Mouse (Mus musculus) hindbrain, postnatal 0 days (tissue): ENCODE measurements at regions not wholly inside any gene's neighbourhood (a gene's known extent, or its start where the extent isn't known, plus 50 kb on each side); places are given as distances from the start of the nearest gene placed in this dataset.
A peak's percentile ranks its signal among the peaks of the same experiment; 100 is the strongest.

Experiments used
- ATAC-seq: fragments of 200-750 bp; cut with Nextera tagmentation; 2 replicates; pipeline ENCODE4 v1.8.0; 2017; ENCODE audit warnings: mild to moderate bottlenecking, moderate TSS enrichment, moderate library complexity
- DNase-seq: peaks from one replicate; pipeline ENCODE4 v3.0.0-alpha.2; 2015; ENCODE audit warnings: low spot score
- H3K27ac ChIP-seq: fragments of 300-500 bp; sonication (generic); 2 replicates; pipeline ENCODE4 v1.5.1; 2014; ENCODE audit warnings: mild to moderate bottlenecking
- H3K27me3 ChIP-seq: fragments of 300-500 bp; sonication (generic); 2 replicates; pipeline ENCODE4 v1.6.1; 2014; ENCODE audit warnings: low read length, mixed read lengths; ENCODE audit not compliant: insufficient read depth
- H3K36me3 ChIP-seq: fragments of 300-500 bp; sonication (generic); 2 replicates; pipeline ENCODE4 v1.6.1; 2014; ENCODE audit warnings: low read length, mixed read lengths; ENCODE audit not compliant: insufficient read depth
- H3K4me1 ChIP-seq: fragments of 300-500 bp; sonication (generic); 2 replicates; pipeline ENCODE4 v1.6.1; 2014; ENCODE audit warnings: antibody characterized with exemption, low read length, mixed read lengths; ENCODE audit not compliant: insufficient read depth
- H3K4me2 ChIP-seq: fragments of 300-500 bp; sonication (generic); 2 replicates; pipeline ENCODE4 v1.6.1; 2014; ENCODE audit warnings: low read depth, mild to moderate bottlenecking, low read length, moderate library complexity, mixed read lengths
- H3K4me3 ChIP-seq: fragments of 300-500 bp; sonication (generic); 2 replicates; pipeline ENCODE4 v1.5.1; 2014; ENCODE audit warnings: low read length
- H3K9ac ChIP-seq: fragments of 300-500 bp; sonication (generic); replicated peaks from 2 replicates; pipeline ENCODE4 v1.6.1; 2014; ENCODE audit warnings: mild to moderate bottlenecking, low read length, moderate library complexity, mixed read lengths
- H3K9me3 ChIP-seq: fragments of 300-500 bp; sonication (generic); 2 replicates; pipeline ENCODE4 v1.6.1; 2016; ENCODE audit warnings: low read length, mixed read lengths
- CTCF ChIP-seq: IDR thresholded peaks from 2 replicates; pipeline ENCODE4 v1.5.1; 2016; ENCODE audit warnings: antibody characterized with exemption, control low read depth, low read depth
- WGBS: fragments of 180-500 bp; shearing (Covaris S2); extraction: QIAGEN DNeasy Blood & Tissue Kit; methylation state at CpG from one replicate; pipeline ENCODE4 v1.1.7; 2014; 5-methylcytosine and 5-hydroxymethylcytosine counted together

- peak; percentile 3 for DNase-seq
- Histone ChIP-seq H3K4me1 (no peaks in the 10 kb centered on the region), H3K4me3 (no peak overlapping the region), H3K36me3 (no peaks in the 10 kb centered on the region), H3K9ac (no peak overlapping the region), H3K27me3 (no peaks in the 10 kb centered on the region), H3K9me3 (no peaks in the 10 kb centered on the region), H3K4me2 (no peak overlapping the region), H3K27ac (no peak overlapping the region)
- TF ChIP-seq CTCF: no peak
- ATAC-seq: no peak
- WGBS: 51% methylated on average over 7 of the region's 7 CpGs
These were observed 51.8 kb downstream of the Gm5426 start for GRCm38 (mm10) chr10:96188168-96188567.

DNA sequence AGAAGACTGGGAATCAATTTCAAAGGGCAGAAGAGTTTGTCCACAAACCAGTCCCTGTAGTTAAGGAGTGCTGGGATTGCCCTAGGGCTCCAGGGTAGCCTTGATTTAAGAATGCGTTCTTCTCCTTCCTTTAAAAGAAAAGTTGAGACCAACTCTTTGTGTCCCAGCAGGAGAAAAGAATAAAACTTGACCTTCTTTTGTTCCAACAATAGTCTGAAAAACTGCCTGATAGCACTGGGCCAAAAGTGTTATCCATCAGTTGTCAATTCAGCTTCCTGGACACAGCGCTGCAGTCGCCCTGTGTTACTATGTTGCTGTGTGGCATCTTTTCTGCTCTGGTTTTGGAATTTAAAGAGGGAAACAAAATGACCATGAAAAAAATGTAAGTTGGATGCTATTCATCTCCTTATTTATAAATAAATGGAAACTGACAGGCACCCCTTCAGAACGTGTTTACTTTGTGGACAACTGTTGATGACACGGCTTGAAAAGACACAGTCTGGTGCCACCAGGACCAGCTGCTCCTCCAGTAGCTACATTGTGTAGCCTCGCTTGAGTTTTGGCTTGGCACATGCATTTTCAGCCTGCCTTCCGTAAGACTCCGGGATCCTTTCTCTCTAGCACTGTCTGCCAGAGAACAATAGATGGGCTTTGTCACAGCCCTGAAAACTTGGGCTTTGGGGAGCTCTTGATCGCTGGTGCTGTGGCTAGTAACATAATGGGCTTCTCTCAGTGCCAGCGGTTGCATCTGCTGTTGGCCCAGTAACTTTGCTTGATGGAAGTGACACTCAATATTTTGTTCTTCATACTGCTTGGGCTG is 54.0 kb downstream of the Gm5426 start:
- Histone ChIP-seq H3K9me3 (no peaks in the 10 kb centered on the region), H3K27ac (no peak overlapping the region), H3K36me3 (no peaks in the 10 kb centered on the region), H3K4me3 (no peak overlapping the region), H3K4me2 (no peak overlapping the region), H3K4me1 (no peaks in the 10 kb centered on the region), H3K9ac (no peak overlapping the region), H3K27me3 (no peaks in the 10 kb centered on the region)
- DNase-seq: peak; percentile 75
- WGBS: 13% methylated on average over 10 of the region's 10 CpGs
- ATAC-seq: peak; percentile 97
- no peak for TF ChIP-seq CTCF

DNA sequence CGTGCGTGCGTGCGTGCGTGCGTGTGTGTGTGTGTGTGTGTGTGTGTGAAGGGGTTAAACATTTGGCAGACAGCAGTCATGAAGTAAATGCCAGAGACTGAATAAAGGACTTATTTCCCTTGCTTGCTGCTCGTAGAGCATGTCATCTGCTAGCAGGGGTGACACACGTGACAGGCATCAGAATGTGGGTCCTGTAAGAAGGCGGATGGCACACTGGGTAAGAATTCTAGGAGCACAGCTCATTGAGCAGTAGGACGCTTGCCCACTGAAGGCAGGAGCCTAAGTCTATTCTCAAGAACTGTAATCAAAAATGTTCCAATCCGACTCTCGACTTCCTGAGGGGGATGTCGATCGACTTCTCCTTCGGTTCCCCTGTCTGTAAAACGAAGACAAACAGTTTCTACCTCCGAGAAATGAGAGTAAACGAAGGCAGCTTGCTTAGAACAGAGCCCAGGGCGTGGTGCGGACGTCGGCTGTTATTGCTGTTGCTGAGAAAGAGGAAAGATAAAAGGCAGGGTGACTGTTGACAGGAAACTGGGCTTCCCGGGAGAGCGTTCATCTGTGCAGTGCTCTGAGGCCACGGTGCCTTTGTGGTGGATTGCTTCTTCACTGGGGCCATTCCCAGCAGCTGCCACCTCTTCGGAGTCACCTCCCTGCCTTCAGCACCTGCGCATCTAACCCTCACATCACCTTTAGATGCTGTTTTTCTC is 64.7 kb downstream of the Gm5426 start:
- H3K4me1 ChIP-seq: no peaks in the 10 kb centered on the region
- 67% methylated on average over 27 of the region's 27 CpGs for WGBS

DNA sequence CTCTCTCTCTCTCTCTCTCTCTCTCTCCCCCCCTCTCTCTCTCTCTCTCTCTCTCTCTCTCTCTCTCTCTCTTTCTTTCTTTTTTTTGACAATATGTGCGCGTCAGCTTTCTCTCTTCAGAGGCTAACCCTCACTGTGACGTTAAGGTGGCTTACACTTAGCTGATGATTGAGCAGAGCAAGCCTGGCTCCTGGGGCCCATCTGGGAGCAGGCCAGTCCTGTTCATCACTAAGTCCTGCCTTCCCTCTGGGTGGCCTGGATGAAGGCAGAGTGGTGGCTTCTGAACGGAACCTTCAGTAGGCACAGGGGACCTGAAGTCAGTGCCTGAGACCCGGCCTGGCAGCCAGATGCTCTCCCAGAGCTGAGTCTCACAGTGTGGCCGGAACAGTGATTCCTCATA is 65.5 kb downstream of the Gm5426 start:
- ATAC-seq: no peak
- H3K27me3 ChIP-seq: no peaks in the 10 kb centered on the region

More for the DNA sequence above, 64.7 kb downstream of the Gm5426 start:
- Histone ChIP-seq H3K4me3 (no peak overlapping the region), H3K27me3 (no peaks in the 10 kb centered on the region), H3K27ac (peak overlapping the region; percentile 1; the same call in 1 of the 2 replicates), H3K9ac (no peak overlapping the region), H3K4me2 (no peak overlapping the region; the same call in 1 of the 2 replicates), H3K36me3 (no peaks in the 10 kb centered on the region), H3K9me3 (no peaks in the 10 kb centered on the region)
- DNase-seq (peak; percentile 30), ATAC-seq (peak; percentile 79)
- no peak for TF ChIP-seq CTCF

GRCm38 (mm10) chr10:96202871-96203270 is 66.5 kb downstream of the Gm5426 start:
- ATAC-seq (no peak), DNase-seq (no peak)
- Histone ChIP-seq H3K9me3 (no peaks in the 10 kb centered on the region), H3K4me2 (no peak overlapping the region), H3K4me3 (no peak overlapping the region), H3K36me3 (no peaks in the 10 kb centered on the region), H3K9ac (no peak overlapping the region), H3K27me3 (no peaks in the 10 kb centered on the region), H3K27ac (no peak overlapping the region), H3K4me1 (no peaks in the 10 kb centered on the region)
- no peak for TF ChIP-seq CTCF

More for the DNA sequence above, 65.5 kb downstream of the Gm5426 start:
- H3K27ac ChIP-seq: no peak overlapping the region
- no peak for TF ChIP-seq CTCF
- no peaks in the 10 kb centered on the region for H3K4me1 ChIP-seq
- no peaks in the 10 kb centered on the region for H3K36me3 ChIP-seq
- no peak for DNase-seq
- H3K4me2 ChIP-seq: no peak overlapping the region
- no peak overlapping the region for H3K4me3 ChIP-seq
- H3K9ac ChIP-seq: no peak overlapping the region
- no peaks in the 10 kb centered on the region for H3K9me3 ChIP-seq
- WGBS: 57% methylated on average over 6 of the region's 6 CpGs

DNA sequence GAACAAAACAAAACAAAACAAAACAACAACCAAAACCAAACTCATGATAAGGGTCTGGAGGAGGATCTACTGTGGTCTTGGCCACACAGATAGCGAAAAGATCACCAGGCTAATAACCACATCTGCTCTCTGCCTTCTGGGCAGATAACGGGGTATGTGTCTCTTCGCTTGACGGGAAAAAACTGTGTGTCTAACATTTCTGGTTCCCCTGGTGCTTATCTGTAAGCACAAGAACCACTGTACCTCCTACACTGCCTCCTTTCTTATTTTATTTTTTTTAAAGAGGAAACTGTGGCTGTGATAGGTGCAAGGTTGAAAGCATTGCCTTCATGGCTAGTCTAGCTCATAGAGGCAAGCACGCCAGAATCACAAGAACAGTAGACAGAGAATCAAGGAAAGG is 67.8 kb downstream of the Gm5426 start:
- no peak for TF ChIP-seq CTCF

DNA sequence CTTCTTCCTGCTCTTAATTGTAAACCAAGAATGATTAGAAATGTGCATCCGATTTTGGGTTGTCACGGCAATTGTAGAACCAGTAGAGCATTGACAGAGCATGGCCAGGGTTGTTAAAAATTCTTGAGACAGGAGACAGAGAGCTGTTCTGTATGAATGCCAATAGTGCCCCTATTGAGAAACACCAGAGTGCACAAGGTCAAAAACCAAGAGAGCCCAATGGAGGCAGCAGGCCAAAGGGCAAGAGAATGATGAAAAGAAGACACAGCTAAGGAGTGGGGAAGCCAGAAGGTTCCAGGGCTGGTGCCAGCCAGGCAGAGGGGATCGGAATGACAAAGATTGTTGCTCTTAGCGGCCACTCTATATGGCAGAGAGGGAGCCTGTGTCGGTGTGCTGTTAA is 72.8 kb downstream of the Gm5426 start:
- Histone ChIP-seq H3K4me3 (no peak overlapping the region), H3K9ac (no peak overlapping the region), H3K9me3 (no peaks in the 10 kb centered on the region), H3K27ac (no peak overlapping the region), H3K27me3 (no peaks in the 10 kb centered on the region), H3K36me3 (no peaks in the 10 kb centered on the region), H3K4me2 (no peak overlapping the region), H3K4me1 (no peaks in the 10 kb centered on the region)
- no peak for TF ChIP-seq CTCF
- no peak for ATAC-seq
- no peak for DNase-seq
- 52% methylated on average over 5 of the region's 5 CpGs for WGBS

More for the DNA sequence above, 67.8 kb downstream of the Gm5426 start:
- Histone ChIP-seq H3K4me3 (no peak overlapping the region), H3K9ac (no peak overlapping the region), H3K4me2 (no peak overlapping the region), H3K36me3 (no peaks in the 10 kb centered on the region), H3K27ac (no peak overlapping the region), H3K9me3 (no peaks in the 10 kb centered on the region), H3K27me3 (no peaks in the 10 kb centered on the region), H3K4me1 (no peaks in the 10 kb centered on the region)
- ATAC-seq (no peak), DNase-seq (no peak)
- WGBS: 90% methylated on average over 5 of the region's 5 CpGs
